Mouse (Mus musculus): ENCODE measurements around the gene Ksr2. TPM values are rescaled to one million over a fixed set of nuclear protein-coding genes. Genes with fewer than 3 reads are reported as not detected.

Gene Ksr2
- total and polyA plus RNA-seq, 3 experiments, result not detected

DNA sequence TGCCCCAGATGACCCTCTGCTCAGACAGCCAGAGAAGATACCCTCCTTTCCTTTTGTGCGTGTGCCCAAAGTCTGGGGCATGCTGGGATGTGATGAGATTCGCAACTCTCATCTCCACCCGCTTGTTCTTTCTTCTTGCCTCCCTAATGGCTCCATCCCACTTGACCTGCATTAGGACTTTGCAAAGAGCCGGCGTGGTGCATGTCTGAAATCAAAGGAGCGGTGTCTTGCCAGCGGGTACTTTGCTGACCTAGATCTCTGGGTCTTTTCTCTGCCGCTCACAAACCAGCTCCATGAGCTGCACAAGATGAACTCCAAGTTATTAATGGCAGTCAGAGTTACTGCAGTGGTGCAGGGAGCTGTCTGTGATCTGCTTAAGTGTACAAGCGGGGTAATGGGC, 290.6 kb downstream of the Ksr2 start:
- no peak overlapping the region for H3K9ac ChIP-seq (ENCODE audit: control insufficient read depth, low read depth, low read length, poor library complexity, severe bottlenecking)
- no peaks in the 10 kb centered on the region for H3K4me1 ChIP-seq (ENCODE audit: control insufficient read depth in 1 of 2, insufficient read depth in 2 of 2, low read length in 2 of 2)
- H3K79me2 ChIP-seq (ENCODE audit: control insufficient read depth, insufficient read depth, low read length, poor library complexity), result no peaks in the 10 kb centered on the region
- H3K27me3 ChIP-seq (ENCODE audit: control insufficient read depth in 1 of 2, insufficient read depth in 2 of 2, low read length in 2 of 2), result no peaks in the 10 kb centered on the region
- no peak for DNase-seq (ENCODE audit: low read depth, low spot score)
- TF ChIP-seq JUND (IDR thresholded peaks at IDR 0.05; ENCODE audit: low read depth, low read length) (no peak), ZC3H11A (IDR thresholded peaks at IDR 0.05; ENCODE audit: low read depth, low read length) (no peak), EP300 (IDR thresholded peaks at IDR 0.05; ENCODE audit: low read depth in 1 of 2, low read length in 2 of 2) (no peak), TAL1 (IDR thresholded peaks at IDR 0.05; ENCODE audit: low read length) (no peak), POLR2AphosphoS5 (IDR thresholded peaks at IDR 0.05; ENCODE audit: borderline replicate concordance, low read depth, low read length) (no peak), ZNF384 (IDR thresholded peaks at IDR 0.05; ENCODE audit: low read depth, low read length) (no peak), MAZ (IDR thresholded peaks at IDR 0.05; ENCODE audit: low read depth, low read length) (no peak), MYC (IDR thresholded peaks at IDR 0.05; ENCODE audit: low read depth, low read length) (no peak), E2F4 (IDR thresholded peaks at IDR 0.05; ENCODE audit: borderline replicate concordance, low read depth, low read length) (no peak), NELFE (IDR thresholded peaks at IDR 0.05; ENCODE audit: low read depth, low read length) (no peak), ELF1 (IDR thresholded peaks at IDR 0.05; ENCODE audit: low read depth, low read length) (no peak), POLR2AphosphoS2 (IDR thresholded peaks at IDR 0.05; ENCODE audit: low read length) (no peak)
- no peak overlapping the region for H3K4me3 ChIP-seq (ENCODE audit: control insufficient read depth in 1 of 2, insufficient read depth in 1 of 2, low read depth in 2 of 2, low read length in 2 of 2)
- no peaks in the 10 kb centered on the region for H3K36me3 ChIP-seq (ENCODE audit: control insufficient read depth in 1 of 2, insufficient read depth in 2 of 2, low read length in 2 of 2)
- no peaks in the 10 kb centered on the region for H3K9me3 ChIP-seq (replicated peaks; ENCODE audit: insufficient read depth, low read length)
- H3K27ac ChIP-seq (ENCODE audit: control insufficient read depth, low read depth, low read length), result no peak overlapping the region

GRCm38 (mm10) chr5:117706633-117707032, 292.8 kb downstream of the Ksr2 start:
- Histone ChIP-seq H3K79me2 (ENCODE audit: control insufficient read depth, insufficient read depth, low read length, poor library complexity) (no peaks in the 10 kb centered on the region), H3K9me3 (replicated peaks; ENCODE audit: insufficient read depth, low read length) (no peaks in the 10 kb centered on the region), H3K27ac (ENCODE audit: control insufficient read depth, low read depth, low read length) (no peak overlapping the region), H3K36me3 (ENCODE audit: control insufficient read depth in 1 of 2, insufficient read depth in 2 of 2, low read length in 2 of 2) (no peaks in the 10 kb centered on the region), H3K4me1 (ENCODE audit: control insufficient read depth in 1 of 2, insufficient read depth in 2 of 2, low read length in 2 of 2) (no peaks in the 10 kb centered on the region), H3K27me3 (ENCODE audit: control insufficient read depth in 1 of 2, insufficient read depth in 2 of 2, low read length in 2 of 2) (no peaks in the 10 kb centered on the region), H3K9ac (ENCODE audit: control insufficient read depth, low read depth, low read length, poor library complexity, severe bottlenecking) (no peak overlapping the region), H3K4me3 (ENCODE audit: control insufficient read depth in 1 of 2, insufficient read depth in 1 of 2, low read depth in 2 of 2, low read length in 2 of 2) (no peak overlapping the region)
- TF ChIP-seq GATA1 (IDR thresholded peaks at IDR 0.05; ENCODE audit: low read depth, low read length) (no peak), SIN3A (IDR thresholded peaks at IDR 0.05; ENCODE audit: low read length) (no peak), POLR2A (IDR thresholded peaks at IDR 0.05; ENCODE audit: control insufficient read depth in 1 of 2, insufficient read depth in 1 of 2, low read depth in 1 of 2, low read length in 2 of 2, poor library complexity in 1 of 2) (no peak)
- no peak for DNase-seq (ENCODE audit: low read depth, low spot score)

GRCm38 (mm10) chr5:117709306-117709705, 295.5 kb downstream of the Ksr2 start:
- Histone ChIP-seq H3K4me3 (ENCODE audit: control insufficient read depth in 1 of 2, insufficient read depth in 1 of 2, low read depth in 2 of 2, low read length in 2 of 2) (no peak overlapping the region), H3K9me3 (replicated peaks; ENCODE audit: insufficient read depth, low read length) (no peaks in the 10 kb centered on the region), H3K4me1 (ENCODE audit: control insufficient read depth in 1 of 2, insufficient read depth in 2 of 2, low read length in 2 of 2) (no peaks in the 10 kb centered on the region), H3K27ac (ENCODE audit: control insufficient read depth, low read depth, low read length) (no peak overlapping the region), H3K79me2 (ENCODE audit: control insufficient read depth, insufficient read depth, low read length, poor library complexity) (no peaks in the 10 kb centered on the region), H3K9ac (ENCODE audit: control insufficient read depth, low read depth, low read length, poor library complexity, severe bottlenecking) (no peak overlapping the region), H3K27me3 (ENCODE audit: control insufficient read depth in 1 of 2, insufficient read depth in 2 of 2, low read length in 2 of 2) (no peaks in the 10 kb centered on the region), H3K36me3 (ENCODE audit: control insufficient read depth in 1 of 2, insufficient read depth in 2 of 2, low read length in 2 of 2) (no peaks in the 10 kb centered on the region)
- DNase-seq (ENCODE audit: low read depth, low spot score), result no peak
- TF ChIP-seq MEF2A (IDR thresholded peaks at IDR 0.05; ENCODE audit: extremely low read depth, insufficient replicate concordance, low read depth, low read length, poor library complexity, severe bottlenecking), result no peak
- no peak for TF ChIP-seq TBP (IDR thresholded peaks at IDR 0.05; ENCODE audit: low read depth, low read length)
- TF ChIP-seq ETS1 (IDR thresholded peaks at IDR 0.05; ENCODE audit: low read depth, low read length), result no peak
- no peak for TF ChIP-seq NELFE (IDR thresholded peaks at IDR 0.05; ENCODE audit: low read depth, low read length)
- TF ChIP-seq GABPA (IDR thresholded peaks at IDR 0.05; ENCODE audit: low read depth, low read length), result no peak
- no peak for TF ChIP-seq UBTF (IDR thresholded peaks at IDR 0.05; ENCODE audit: borderline replicate concordance, insufficient read depth, low read depth, low read length)
- TF ChIP-seq JUND (IDR thresholded peaks at IDR 0.05; ENCODE audit: low read depth, low read length), result no peak
- no peak for TF ChIP-seq TAL1 (IDR thresholded peaks at IDR 0.05; ENCODE audit: low read length)
- TF ChIP-seq MAZ (IDR thresholded peaks at IDR 0.05; ENCODE audit: low read depth, low read length), result no peak
- TF ChIP-seq CHD2 (IDR thresholded peaks at IDR 0.05; ENCODE audit: low read length), result no peak
- no peak for TF ChIP-seq TCF12 (IDR thresholded peaks at IDR 0.05; ENCODE audit: low read depth, low read length)
